In the genomic region with DNA sequence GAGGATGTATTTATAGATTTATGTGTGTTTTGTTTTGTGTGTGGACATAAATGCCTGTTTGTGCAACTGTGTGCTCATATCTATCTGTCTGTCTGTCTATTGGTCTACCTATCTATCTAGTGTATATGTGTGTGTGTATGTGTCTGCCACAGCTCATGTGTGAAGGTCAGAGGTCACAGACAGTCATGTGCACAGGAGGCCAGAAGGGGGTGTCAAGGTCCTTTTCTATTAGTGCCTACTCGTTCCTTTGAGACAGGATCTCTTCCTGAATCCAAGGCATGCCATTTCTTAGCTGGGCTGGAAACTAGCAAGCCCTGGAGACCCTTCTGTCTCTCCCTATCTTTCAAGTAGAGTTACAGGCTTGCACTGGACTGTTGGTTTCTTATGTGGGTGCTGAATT, we compare ENCODE assay signal across 21 mouse cellular contexts.
"Had no signal": no experiment of that assay in that cellular context is flagged by ENCODE, and none has a peak within 500 bp of the region (broad histone marks: within the 10 kb centered on the region; RNA-seq: fewer than 3 reads in every experiment).

No protein-coding gene starts in this region.

- H3K4me1 ChIP-seq: limb, embryonic 13.5 days; liver, embryonic 13.5 days had no signal

- H3K9ac ChIP-seq: limb, embryonic 13.5 days; liver, embryonic 13.5 days; lung, embryonic 14.5 days; midbrain, embryonic 12.5 days; midbrain, embryonic 15.5 days; neural tube, embryonic 12.5 days; neural tube, embryonic 15.5 days had no signal

- H3K4me2 ChIP-seq: limb, embryonic 13.5 days; liver, embryonic 13.5 days; lung, embryonic 14.5 days; midbrain, embryonic 12.5 days; midbrain, embryonic 15.5 days; neural tube, embryonic 12.5 days; neural tube, embryonic 15.5 days had no signal

- H3K36me3 ChIP-seq: limb, embryonic 10.5 days; limb, embryonic 13.5 days; liver, embryonic 13.5 days; midbrain, embryonic 12.5 days; midbrain, embryonic 15.5 days; neural tube, embryonic 12.5 days; neural tube, embryonic 15.5 days had no signal

- DNase-seq: kidney, postnatal 25 days; layer of hippocampus, adult 9-11 months; liver, embryonic 13.5 days; lung, embryonic 14.5 days; lung, postnatal 10 days; lung, postnatal 4 days; right cerebral cortex, adult 18-20 months; right cerebral cortex, postnatal 14 days; right cerebral cortex, postnatal 4 days; thymus, adult 2 months; thymus, postnatal 14 days; thymus, postnatal 4 days had no signal

- H3K27ac ChIP-seq: kidney, postnatal 0 days; layer of hippocampus, adult 2 months; limb, embryonic 10.5 days; limb, embryonic 13.5 days; liver, embryonic 13.5 days; midbrain, embryonic 12.5 days; midbrain, embryonic 15.5 days; neural tube, embryonic 12.5 days; neural tube, embryonic 15.5 days; stomach, postnatal 0 days had no signal

- H3K4me3 ChIP-seq: layer of hippocampus, adult 2 months; limb, embryonic 10.5 days; limb, embryonic 13.5 days; liver, embryonic 13.5 days; midbrain, embryonic 12.5 days; midbrain, embryonic 15.5 days; neural tube, embryonic 12.5 days; neural tube, embryonic 15.5 days had no signal

- H3K27me3 ChIP-seq: limb, embryonic 13.5 days; midbrain, embryonic 12.5 days; midbrain, embryonic 15.5 days; neural tube, embryonic 12.5 days had no signal

- H3K9me3 ChIP-seq: limb, embryonic 10.5 days; limb, embryonic 13.5 days; liver, embryonic 13.5 days; midbrain, embryonic 15.5 days; neural tube, embryonic 15.5 days had no signal

- ATAC-seq: midbrain, embryonic 15.5 days had no signal
